Mouse (Mus musculus) forebrain, embryonic 16.5 days (tissue): ENCODE measurements at regions not wholly inside any gene's neighbourhood (a gene's known extent, or its start where the extent isn't known, plus 50 kb on each side); places are given as distances from the start of the nearest gene placed in this dataset.
A peak's percentile ranks its signal among the peaks of the same experiment; 100 is the strongest.

ENCODE experiments used
- ATAC-seq: fragments of 200-750 bp; cut with Nextera tagmentation; 2 replicates; pipeline ENCODE4 v1.8.0; 2017; ENCODE audit warnings: mild to moderate bottlenecking, moderate library complexity
- H3K27ac ChIP-seq: fragments of 300-500 bp; sonication (generic); 2 replicates; pipeline ENCODE4 v1.5.1; 2014; ENCODE audit warnings: low read length, control low read depth
- H3K27me3 ChIP-seq: fragments of 300-500 bp; sonication (generic); replicated peaks from 2 replicates; pipeline ENCODE4 v1.6.1; 2014; ENCODE audit warnings: low read length; ENCODE audit not compliant: control insufficient read depth, insufficient read depth
- H3K36me3 ChIP-seq: fragments of 300-500 bp; sonication (generic); 2 replicates; pipeline ENCODE4 v1.6.1; 2014; ENCODE audit not compliant: control insufficient read depth, insufficient read depth
- H3K4me1 ChIP-seq: fragments of 300-500 bp; sonication (generic); replicated peaks from 2 replicates; pipeline ENCODE4 v1.6.1; 2014; ENCODE audit warnings: low read length; ENCODE audit not compliant: control insufficient read depth, insufficient read depth
- H3K4me2 ChIP-seq: fragments of 300-500 bp; sonication (generic); 2 replicates; pipeline ENCODE4 v1.6.1; 2014; ENCODE audit warnings: mild to moderate bottlenecking, low read length, control low read depth
- H3K4me3 ChIP-seq: fragments of 300-500 bp; sonication (generic); replicated peaks from 2 replicates; pipeline ENCODE4 v1.5.1; 2014; ENCODE audit warnings: mild to moderate bottlenecking, low read length, control low read depth
- H3K9ac ChIP-seq: fragments of 300-500 bp; sonication (generic); replicated peaks from 2 replicates; pipeline ENCODE4 v1.6.1; 2014; ENCODE audit warnings: low read depth, low read length, control low read depth
- H3K9me3 ChIP-seq: fragments of 300-500 bp; sonication (generic); 2 replicates; pipeline ENCODE4 v1.6.1; 2016; ENCODE audit warnings: low read length; ENCODE audit not compliant: control insufficient read depth
- WGBS: fragments of 180-500 bp; shearing (Covaris S2); extraction: QIAGEN DNeasy Blood & Tissue Kit; methylation state at CpG from one replicate; pipeline ENCODE4 v1.1.7; 2014; 5-methylcytosine and 5-hydroxymethylcytosine counted together

GRCm38 (mm10) chr9:74705698-74706097, 156.0 kb upstream of the Onecut1 start:
- ATAC-seq = no peak
- Histone ChIP-seq H3K27ac (no peak overlapping the region), H3K9ac (no peak overlapping the region), H3K4me1 (no peaks in the 10 kb centered on the region), H3K4me2 (no peak overlapping the region), H3K27me3 (no peaks in the 10 kb centered on the region), H3K36me3 (no peaks in the 10 kb centered on the region), H3K4me3 (no peak overlapping the region), H3K9me3 (no peaks in the 10 kb centered on the region)
- 53% methylated on average over 4 of the region's 4 CpGs for WGBS

- H3K9ac ChIP-seq = no peak overlapping the region
- ATAC-seq = no peak
- 25% methylated on average over 1 of the region's 1 CpGs for WGBS
These were observed 154.1 kb upstream of the Onecut1 start for GRCm38 (mm10) chr9:74707608-74708007.

GRCm38 (mm10) chr9:74711698-74712097, 150.0 kb upstream of the Onecut1 start:
- Histone ChIP-seq H3K4me3 (no peak overlapping the region), H3K27me3 (no peaks in the 10 kb centered on the region), H3K9me3 (no peaks in the 10 kb centered on the region), H3K27ac (no peak overlapping the region), H3K36me3 (no peaks in the 10 kb centered on the region), H3K9ac (no peak overlapping the region), H3K4me2 (no peak overlapping the region), H3K4me1 (no peaks in the 10 kb centered on the region)
- WGBS = 95% methylated on average over 10 of the region's 10 CpGs
- ATAC-seq = no peak

More at GRCm38 (mm10) chr9:74707608-74708007, 154.1 kb upstream of the Onecut1 start:
- no peaks in the 10 kb centered on the region for H3K36me3 ChIP-seq
- H3K9me3 ChIP-seq = no peaks in the 10 kb centered on the region
- no peak overlapping the region for H3K4me2 ChIP-seq
- no peaks in the 10 kb centered on the region for H3K4me1 ChIP-seq
- H3K27ac ChIP-seq = no peak overlapping the region
- no peak overlapping the region for H3K4me3 ChIP-seq
- H3K27me3 ChIP-seq = no peaks in the 10 kb centered on the region

GRCm38 (mm10) chr9:74732451-74732850, 129.3 kb upstream of the Onecut1 start:
- Histone ChIP-seq H3K27me3 (no peaks in the 10 kb centered on the region), H3K27ac (no peak overlapping the region), H3K4me2 (no peak overlapping the region), H3K9me3 (no peaks in the 10 kb centered on the region), H3K4me1 (no peaks in the 10 kb centered on the region), H3K36me3 (no peaks in the 10 kb centered on the region), H3K4me3 (no peak overlapping the region), H3K9ac (no peak overlapping the region)
- WGBS = 80% methylated on average over 5 of the region's 5 CpGs
- ATAC-seq = no peak

- WGBS = 68% methylated on average over 2 of the region's 2 CpGs
- no peak for ATAC-seq
These were observed 119.8 kb upstream of the Onecut1 start for GRCm38 (mm10) chr9:74741949-74742348.

GRCm38 (mm10) chr9:74747886-74748285, 113.8 kb upstream of the Onecut1 start:
- Histone ChIP-seq H3K4me3 (no peak overlapping the region), H3K36me3 (no peaks in the 10 kb centered on the region), H3K4me2 (no peak overlapping the region), H3K9me3 (no peaks in the 10 kb centered on the region), H3K9ac (no peak overlapping the region), H3K27ac (no peak overlapping the region), H3K4me1 (no peaks in the 10 kb centered on the region), H3K27me3 (no peaks in the 10 kb centered on the region)
- WGBS = 73% methylated on average over 7 of the region's 7 CpGs
- peak; percentile 38; the same call in 1 of the 2 replicates for ATAC-seq

More at GRCm38 (mm10) chr9:74741949-74742348, 119.8 kb upstream of the Onecut1 start:
- no peaks in the 10 kb centered on the region for H3K36me3 ChIP-seq
- no peaks in the 10 kb centered on the region for H3K4me1 ChIP-seq
- H3K9me3 ChIP-seq = no peaks in the 10 kb centered on the region
- H3K27me3 ChIP-seq = no peaks in the 10 kb centered on the region
- H3K4me3 ChIP-seq = no peak overlapping the region
- H3K4me2 ChIP-seq = no peak overlapping the region
- H3K27ac ChIP-seq = no peak overlapping the region
- H3K9ac ChIP-seq = no peak overlapping the region

- Histone ChIP-seq H3K9me3 (no peaks in the 10 kb centered on the region), H3K9ac (no peak overlapping the region), H3K4me1 (no peaks in the 10 kb centered on the region), H3K4me2 (no peak overlapping the region), H3K27me3 (no peaks in the 10 kb centered on the region), H3K36me3 (no peaks in the 10 kb centered on the region), H3K4me3 (no peak overlapping the region), H3K27ac (no peak overlapping the region)
- WGBS = 77% methylated on average over 3 of the region's 3 CpGs
- no peak for ATAC-seq
These were observed 103.7 kb upstream of the Onecut1 start for GRCm38 (mm10) chr9:74758025-74758424.

GRCm38 (mm10) chr9:74758876-74759275, 102.8 kb upstream of the Onecut1 start:
- Histone ChIP-seq H3K9ac (no peak overlapping the region), H3K36me3 (no peaks in the 10 kb centered on the region), H3K9me3 (no peaks in the 10 kb centered on the region), H3K27ac (no peak overlapping the region), H3K4me2 (no peak overlapping the region), H3K4me1 (no peaks in the 10 kb centered on the region), H3K4me3 (no peak overlapping the region), H3K27me3 (no peaks in the 10 kb centered on the region)
- ATAC-seq = no peak
- 85% methylated on average over 4 of the region's 4 CpGs for WGBS

- 90% methylated on average over 3 of the region's 3 CpGs for WGBS
- Histone ChIP-seq H3K4me2 (no peak overlapping the region), H3K27ac (no peak overlapping the region), H3K9ac (no peak overlapping the region), H3K27me3 (no peaks in the 10 kb centered on the region), H3K4me1 (no peaks in the 10 kb centered on the region), H3K4me3 (no peak overlapping the region), H3K36me3 (no peaks in the 10 kb centered on the region), H3K9me3 (no peaks in the 10 kb centered on the region)
- no peak for ATAC-seq
These were observed 81.3 kb upstream of the Onecut1 start for GRCm38 (mm10) chr9:74780419-74780818.

GRCm38 (mm10) chr9:74793394-74793793, 68.3 kb upstream of the Onecut1 start:
- no peaks in the 10 kb centered on the region for H3K9me3 ChIP-seq
- H3K9ac ChIP-seq = no peak overlapping the region
- 93% methylated on average over 1 of the region's 1 CpGs for WGBS
- no peak overlapping the region for H3K4me3 ChIP-seq
- no peak overlapping the region for H3K4me2 ChIP-seq
- H3K36me3 ChIP-seq = no peaks in the 10 kb centered on the region
- no peak for ATAC-seq
- no peaks in the 10 kb centered on the region for H3K4me1 ChIP-seq
- no peaks in the 10 kb centered on the region for H3K27me3 ChIP-seq
- H3K27ac ChIP-seq = no peak overlapping the region
